Mouse (Mus musculus): Measurements from ENCODE around the gene Dapk1.
A peak's percentile ranks its signal among the peaks of the same experiment; 100 is the strongest.

Dapk1 gene

DNA sequence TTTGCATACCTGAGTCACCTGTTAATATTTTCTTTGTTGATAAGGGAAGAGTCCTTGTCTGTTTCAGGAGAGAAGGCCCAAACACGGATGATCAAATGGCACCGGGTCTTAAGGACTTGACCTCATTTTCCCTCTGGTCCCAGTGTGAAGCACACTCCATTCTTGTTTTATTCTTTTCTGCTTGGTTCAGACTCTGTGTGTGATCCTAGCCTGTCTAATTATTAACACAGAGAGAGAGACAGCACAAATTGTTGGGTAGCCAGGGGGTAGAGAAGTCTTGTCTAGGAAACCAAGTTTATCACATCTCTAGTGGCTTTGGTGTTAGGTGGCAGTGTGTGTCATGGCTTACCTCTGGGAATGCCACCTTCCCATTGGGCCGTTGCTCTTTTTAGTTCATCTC is 62.3 kb downstream of the Dapk1 start:
- no peak for DNase-seq (ENCODE audit: low spot score)

DNA sequence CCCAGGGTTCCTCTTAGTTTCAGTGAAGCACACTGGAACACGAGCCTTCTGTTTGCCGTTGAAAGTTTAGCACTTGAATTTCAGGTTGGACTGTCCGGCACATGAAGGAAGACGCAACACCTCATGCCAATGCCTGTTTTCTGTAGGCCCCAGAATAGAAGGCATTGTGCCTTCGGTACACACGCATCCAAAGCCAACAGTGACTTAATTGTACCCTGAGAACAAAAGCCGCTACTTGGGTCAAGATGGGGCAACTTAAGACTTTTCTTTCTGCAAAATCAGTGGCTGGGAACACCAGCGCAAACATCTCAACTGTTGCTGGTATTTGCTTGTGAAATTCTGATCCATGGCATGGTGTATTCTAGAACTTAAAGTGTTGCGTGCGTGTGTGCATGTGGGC is 63.1 kb downstream of the Dapk1 start:
- DNase-seq (ENCODE audit: low spot score) = no peak

DNA sequence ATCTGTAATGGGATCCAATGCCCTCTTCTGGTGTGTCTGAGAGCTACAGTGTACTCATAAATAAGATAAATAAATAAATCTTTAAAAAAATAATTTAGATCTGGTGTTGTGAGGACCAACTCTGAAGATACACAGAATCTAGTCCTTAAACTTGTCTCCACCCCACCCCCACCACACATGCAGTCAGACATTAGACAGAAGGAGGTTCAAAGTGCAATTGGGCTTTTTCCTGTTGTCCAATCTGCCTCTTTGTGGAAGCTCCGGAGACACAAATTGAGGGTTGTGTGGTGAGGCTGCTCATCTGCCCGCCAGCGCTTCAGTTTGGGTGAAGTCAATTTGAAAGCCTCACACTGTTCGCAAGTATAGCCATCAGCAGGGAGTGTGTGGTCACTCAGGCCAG is 63.7 kb downstream of the Dapk1 start:
- no peak for DNase-seq (ENCODE audit: low spot score)

DNA sequence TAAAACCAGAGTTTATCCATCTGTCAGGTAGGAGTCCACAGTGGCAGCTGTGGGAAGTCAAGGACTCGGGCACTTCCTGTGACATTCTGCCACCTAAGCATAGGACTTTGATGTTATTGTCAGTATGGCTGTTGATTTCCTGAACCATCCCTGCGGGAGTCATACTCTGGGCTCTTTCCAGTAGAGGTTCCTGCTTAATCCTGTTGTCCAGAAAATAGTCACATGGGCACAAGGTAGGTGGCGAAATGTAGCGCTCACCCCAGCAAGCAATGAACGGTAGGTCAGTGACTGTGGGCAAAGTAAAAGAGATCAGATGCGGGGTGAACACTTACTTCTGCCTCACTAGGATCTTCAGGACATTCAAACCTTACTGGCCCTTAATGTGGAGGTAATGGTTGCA is 66.3 kb downstream of the Dapk1 start:
- no peak for DNase-seq (ENCODE audit: low spot score)

DNA sequence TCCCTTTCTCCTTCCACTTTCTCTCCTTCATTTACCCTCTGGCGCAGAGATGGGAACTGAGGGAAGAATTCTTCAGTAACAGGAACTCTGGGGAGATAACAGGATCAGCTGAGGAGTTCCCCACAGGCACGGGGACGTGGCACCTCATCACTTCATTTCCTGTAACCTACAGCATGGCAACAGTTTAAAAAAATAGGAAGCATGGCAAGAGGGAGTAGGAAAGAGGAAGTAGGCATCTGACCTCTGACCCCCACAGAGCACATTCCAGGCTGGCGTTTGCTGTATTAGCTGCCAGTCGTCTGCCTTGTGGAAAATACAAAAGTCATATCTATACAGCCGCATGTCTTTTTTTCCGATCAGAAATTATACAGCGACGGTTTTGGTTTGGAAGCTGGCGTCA is 68.9 kb downstream of the Dapk1 start:
- DNase-seq (ENCODE audit: low spot score) = no peak

DNA sequence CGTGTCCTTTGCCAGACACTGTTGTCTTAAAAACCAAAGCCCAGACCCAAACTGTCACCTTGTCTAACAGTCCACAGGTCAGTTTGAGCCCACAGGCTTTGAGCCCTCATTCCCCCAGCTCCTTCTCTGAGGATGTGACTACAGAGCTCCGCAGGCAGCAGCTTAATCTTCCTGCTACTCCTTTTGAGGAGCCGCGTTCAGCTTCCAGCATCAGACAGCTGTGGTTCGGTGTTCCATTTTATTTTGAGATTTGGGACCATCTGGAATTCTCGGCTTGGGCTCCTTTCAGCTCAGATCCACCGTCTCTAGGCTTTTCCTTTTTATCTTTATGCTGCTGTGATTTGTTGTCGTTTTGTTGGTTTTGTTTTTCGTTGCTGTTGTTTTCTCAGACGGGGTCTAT is 69.5 kb downstream of the Dapk1 start:
- DNase-seq (ENCODE audit: low spot score) = no peak

DNA sequence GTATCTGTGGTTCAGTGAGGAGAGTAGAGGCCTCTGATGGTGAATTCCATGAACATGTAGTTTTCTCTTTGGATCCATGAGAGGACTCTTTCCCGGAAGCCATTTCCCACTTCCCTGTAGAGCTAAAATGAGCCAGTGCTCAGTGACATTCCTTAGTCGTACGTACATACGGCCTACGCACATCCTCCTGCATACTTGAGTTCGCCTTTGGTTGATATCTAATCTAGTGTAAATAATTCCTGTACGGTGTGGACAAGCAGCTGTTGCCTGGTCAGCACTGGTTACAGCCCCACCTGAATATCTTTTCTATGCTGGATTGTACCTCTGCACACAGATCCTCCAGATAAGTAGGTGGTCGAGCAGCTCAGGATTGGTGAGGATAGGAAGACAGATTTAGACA is 70.5 kb downstream of the Dapk1 start:
- DNase-seq (ENCODE audit: low spot score) = no peak

DNA sequence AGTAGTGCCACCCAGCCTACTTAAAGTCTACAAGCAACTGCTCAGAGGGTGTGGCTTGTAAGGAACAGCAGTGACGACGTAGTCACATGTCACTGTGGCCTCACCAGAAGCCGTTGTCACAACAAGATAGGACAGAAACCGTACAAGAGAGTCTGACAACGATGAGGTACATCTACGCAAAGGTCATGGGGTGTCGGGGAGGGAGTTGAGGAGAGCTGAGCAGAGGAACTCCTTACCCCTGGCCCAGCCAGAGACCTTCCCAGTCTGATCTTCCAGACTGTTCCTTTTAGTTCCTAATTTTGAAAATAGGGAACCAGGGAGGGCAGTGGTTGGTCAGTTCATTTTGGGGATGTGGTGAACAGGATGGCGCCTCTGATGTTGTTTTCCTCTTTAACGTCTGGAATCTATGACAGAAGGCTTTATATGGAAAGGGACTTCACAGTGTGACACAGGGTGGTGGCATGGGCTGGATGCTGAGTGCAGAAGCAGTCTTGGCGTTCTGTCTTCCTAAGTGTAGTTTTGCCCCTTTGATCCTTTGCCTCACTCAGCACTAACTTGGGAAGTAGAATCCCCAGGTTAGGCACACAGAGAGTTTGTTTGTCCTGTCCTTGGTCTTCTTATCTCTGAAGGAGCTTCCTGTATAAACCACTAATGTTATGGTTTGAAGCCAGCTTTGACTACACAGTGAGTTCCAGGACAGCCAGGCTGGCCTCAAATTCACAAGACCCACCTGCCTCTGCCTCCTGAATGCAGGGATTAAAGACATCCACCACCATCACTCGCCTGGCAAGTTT is 71.3 kb downstream of the Dapk1 start:
- DNase-seq (ENCODE audit: low spot score) = no peak

DNA sequence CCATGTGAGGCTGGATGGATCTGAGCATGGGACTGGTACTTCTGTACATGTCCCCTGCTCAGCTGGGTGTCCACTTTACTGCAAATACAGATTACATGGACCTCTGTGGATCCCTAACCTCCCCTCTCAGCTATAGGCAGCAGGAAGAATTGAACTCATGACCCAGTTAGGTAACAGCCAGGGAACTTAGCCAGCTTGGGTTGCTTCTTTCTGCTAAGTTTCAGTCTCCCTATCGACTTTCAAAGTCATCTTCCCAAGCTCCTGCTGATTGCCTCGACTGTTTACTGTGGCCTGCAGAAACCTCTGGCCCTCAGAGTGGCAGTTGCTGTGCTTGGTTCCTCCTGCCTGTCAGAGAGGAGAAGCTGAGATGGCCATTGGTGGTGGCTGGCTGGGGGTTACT is 72.6 kb downstream of the Dapk1 start:
- no peak for DNase-seq (ENCODE audit: low spot score)

DNA sequence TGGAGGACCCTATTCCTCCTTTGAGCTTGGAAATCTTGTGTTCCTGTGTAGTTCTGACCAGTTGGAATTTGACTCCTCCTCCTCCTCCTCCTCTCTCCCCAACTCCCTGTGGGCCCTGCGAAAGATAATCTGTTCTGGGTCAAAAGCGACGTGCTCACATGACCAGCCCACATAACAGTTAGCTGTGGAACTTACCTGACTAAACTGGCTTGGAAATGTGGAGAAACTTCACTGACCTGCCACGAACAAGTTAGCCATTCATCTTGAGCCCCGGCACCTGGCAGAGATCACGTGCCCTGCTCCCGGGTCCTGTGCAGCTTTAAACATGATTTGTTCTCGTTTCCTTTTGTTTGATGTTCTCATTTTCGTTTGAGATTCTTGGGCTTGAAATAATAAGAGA is 73.2 kb downstream of the Dapk1 start:
- DNase-seq (ENCODE audit: low spot score) = no peak

DNA sequence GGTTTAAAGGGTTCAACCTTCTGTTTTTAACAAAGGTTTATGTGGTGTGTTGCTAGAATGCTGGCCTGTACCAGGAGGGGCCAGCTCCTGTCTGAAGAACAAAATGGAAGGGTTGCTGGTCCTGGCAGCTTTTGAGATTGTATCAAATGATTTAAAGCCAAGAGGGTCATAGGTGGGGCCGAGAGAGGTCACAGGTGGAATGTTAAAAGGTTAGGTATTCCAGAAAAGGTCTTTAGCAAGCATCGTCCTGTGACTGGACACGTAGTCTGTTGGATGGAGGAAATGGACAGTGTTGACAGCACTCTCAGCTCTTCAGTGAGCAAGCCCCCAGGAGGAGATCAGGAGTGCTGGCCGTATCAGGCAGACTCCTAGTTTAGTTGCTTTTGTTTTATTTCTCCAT is 73.7 kb downstream of the Dapk1 start:
- no peak for DNase-seq (ENCODE audit: low spot score)

DNA sequence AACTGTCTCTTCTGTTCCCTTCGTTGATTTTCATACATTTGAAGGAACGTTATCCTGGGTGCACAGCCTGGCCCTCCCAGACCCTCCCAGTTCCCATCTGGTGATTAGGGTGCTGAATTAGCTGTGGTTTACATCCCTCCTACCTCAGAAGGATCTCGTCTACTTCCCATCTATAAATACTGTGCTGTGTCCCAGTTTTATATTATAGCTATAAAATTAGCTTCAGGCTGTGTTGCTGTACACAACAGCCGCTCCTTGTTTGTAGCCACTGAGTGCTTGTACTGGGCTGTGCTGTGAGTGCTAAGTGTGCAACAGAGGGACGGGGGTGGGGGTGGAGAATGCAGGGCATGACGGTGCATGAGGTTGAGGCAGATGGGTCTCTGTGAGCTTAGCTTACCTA is 77.2 kb downstream of the Dapk1 start:
- DNase-seq (ENCODE audit: low spot score) = no peak

DNA sequence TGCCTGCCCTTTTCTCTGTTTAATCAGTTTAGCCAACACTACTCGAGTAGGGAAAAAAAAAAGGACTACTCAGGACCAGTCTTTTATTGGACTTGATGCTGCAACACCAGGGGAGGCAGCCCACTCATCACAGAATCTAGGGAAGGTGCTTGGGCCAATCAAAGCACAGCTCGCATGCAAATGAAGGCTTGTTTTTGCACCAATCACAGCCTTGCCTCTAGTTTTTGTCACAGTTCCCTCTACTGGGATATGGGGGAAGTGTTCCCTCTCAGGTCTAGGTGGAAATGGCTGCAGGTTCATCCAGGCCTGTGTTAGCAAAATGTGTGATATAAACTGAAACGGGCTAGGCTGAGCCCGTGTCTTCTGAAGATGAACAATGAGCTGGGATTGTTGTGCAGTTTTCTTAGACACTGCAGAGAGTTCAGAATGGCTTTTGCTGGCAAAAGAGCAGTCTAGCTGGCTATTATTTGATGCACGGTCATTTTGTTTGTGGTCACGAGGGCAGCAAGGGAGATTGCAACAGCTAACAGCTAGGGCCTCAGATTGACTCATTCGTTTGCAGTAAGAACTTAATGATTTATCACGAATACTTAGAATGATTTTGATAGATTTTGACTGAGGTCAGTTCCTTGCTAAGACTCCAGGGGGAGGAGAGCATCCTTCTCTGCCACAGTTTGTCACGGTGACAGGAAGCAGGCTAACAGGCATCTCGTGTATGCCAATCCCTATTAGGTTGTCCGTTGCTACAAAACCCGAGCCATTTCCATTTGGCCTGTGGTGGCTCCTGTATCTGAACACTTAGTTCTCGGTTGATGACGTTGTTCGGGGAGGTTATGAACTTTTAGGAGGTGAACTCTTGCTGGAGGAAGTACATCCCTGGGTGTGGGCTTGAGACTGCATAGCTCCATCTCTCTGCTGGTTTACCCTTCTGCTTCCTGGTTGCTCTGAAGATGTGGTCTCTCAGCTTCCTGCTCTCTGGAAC is 81.3 kb downstream of the Dapk1 start:
- DNase-seq (ENCODE audit: low spot score) = no peak

DNA sequence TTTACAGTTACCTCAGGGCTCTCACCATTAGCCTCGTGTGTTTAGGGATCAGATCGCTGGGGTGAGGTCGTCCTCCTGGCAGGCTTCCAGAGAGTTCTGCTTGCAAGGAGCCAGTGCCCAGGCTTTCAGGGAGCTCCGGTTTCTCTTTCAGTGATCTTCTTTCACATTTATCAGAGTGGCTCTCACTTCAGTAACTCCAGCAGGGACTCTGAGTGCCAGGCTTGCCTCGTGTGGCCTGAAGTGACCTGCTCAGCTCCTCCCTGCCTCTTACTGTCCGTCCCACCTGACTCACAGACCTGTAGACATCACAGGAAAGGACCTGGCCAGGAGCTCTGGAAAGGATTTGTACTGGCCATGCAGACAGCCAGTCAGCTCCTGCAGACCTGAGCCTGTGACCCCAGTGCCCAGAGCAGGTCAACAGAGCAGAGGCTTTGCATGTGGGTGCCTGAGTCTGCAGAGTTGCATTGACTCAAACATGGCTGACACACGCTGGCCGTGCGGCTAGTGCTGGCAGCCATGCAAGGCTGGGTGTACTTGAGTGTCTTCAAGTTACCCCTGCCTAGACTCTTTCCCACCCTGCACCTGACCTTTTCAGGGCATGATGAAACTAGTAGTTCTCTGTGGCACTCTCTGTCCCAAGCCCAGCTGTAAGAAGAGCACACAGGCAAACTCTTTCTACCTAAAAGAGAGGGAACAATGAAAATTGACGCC is 82.5 kb downstream of the Dapk1 start:
- peak; percentile 62 for DNase-seq (ENCODE audit: low spot score)

DNA sequence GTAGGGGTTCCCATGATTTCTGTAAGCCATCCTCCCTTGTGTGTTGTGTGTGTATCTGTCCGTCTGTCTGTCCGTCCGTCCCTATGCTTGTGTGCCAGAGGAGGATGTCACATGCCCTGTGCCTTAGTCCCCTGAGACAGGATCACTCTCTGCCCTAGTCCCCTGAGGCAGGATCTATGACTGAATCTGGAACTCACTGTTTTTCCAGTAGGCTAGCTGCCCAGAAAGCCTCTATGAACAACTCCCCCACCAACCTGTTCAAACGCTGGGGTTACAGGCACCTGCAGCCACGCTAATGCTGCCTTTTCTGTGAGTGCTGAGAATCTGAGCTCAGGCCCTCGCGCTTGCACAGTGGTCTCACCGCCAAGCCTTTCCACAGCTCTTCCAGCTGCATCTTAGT is 83.1 kb downstream of the Dapk1 start:
- DNase-seq (ENCODE audit: low spot score) = no peak

DNA sequence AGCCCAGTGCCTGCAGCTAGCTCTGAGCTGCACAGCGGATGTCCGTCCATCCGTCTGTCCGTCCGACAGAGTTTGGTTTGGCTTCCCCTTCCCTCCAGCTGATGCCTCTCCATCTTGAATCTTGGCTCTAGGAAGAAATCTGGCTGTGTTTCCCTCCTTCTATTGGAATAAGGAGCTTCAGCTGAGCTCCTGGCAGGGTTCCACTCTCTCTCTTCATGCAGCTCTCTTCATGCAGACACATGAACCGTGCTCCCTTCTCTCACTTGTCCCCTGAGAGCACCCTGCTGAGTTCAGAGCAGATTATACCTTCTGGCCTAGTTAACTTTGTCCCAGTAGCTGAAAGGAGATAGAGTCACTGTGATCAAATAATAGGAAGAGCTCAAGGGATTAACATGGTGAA is 83.5 kb downstream of the Dapk1 start:
- no peak for DNase-seq (ENCODE audit: low spot score)

DNA sequence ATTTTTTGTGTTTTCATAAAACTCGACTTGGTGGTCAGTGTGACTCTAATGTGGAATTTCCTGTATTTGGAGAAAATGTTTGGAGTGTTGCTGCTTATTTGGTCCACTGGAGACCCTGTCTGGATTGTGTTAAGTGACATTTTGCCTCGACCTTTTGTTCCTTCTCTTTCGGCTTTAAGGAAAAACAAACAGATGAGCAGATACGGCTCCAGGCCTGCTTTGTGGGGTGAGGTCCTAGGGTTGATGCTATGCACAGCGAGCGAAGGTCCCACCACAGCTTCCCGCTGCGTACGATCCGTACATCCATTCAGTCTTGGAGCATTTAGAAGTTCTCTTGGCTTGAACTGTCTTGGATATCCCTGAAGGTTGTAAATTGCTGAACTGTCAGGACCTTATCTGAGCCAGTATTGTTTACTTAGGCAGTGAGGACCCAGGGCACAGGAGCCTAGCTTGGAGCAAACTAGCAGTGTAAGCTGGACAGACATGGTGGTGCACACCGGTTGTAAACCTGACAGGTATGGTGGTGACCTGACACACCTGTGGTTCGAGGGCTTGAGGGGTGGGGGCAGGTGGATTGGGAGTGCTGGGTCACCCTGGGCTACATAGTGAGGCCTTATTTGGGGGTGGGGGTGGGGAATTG is 84.4 kb downstream of the Dapk1 start:
- DNase-seq (ENCODE audit: low spot score) = no peak

DNA sequence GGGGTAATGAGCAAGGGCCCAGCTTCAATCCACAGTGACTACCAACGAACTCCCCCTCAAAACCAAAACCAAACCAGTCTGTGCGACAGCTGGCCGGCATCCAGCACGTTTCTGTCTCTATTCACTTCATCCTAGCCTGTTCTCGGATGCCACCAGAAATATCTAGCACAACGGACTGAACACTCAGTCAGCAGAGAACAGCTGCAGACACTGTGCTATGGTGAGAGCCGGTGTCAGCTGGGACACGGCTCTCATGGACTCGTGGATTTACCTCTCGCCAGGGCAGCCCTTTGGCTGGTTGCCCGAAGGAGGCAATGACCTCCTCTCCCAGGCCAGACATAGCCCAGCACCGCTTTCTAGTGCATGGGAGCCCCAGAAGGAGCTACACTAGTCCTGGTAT is 85.2 kb downstream of the Dapk1 start:
- peak; percentile 57 for DNase-seq (ENCODE audit: low spot score)

DNA sequence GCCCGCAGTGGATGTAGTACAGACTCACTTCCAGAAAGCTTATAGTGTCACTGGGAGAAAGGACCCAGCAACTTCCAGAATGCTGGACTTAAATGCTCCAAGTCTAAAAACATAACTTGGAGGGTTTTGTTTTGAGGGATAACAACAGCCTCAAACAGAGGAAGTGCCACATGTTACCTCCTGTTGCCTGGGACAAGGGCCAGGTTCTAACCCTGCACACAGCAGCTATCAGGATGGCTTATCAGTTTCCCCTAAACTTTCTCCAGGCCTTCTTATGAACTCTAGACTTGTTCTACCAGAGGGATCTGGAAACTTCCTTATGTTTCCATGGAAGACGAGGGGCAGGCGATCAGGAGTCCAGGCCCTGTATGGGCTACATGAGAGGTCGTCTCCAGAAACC is 85.7 kb downstream of the Dapk1 start:
- DNase-seq (ENCODE audit: low spot score) = no peak

DNA sequence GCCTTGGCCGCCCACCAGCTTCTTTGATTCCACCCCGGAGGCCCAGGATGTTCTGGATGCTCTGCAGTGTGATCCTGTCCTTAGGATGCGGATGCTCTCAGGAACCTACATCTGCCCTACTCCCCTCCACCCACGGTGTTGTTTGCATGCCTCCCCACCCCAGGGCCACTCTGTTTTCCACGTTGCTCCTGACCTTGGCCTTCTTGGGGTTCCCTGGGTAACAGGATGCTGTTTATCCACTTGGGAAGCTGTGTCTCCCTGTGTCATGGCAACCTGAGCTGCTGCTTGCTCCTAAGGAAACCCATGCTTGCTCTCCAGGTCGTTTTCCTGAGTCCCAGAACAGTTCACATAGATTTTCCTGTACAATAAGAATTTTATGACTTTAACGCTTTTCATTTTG is 86.1 kb downstream of the Dapk1 start:
- no peak for DNase-seq (ENCODE audit: low spot score)

DNA sequence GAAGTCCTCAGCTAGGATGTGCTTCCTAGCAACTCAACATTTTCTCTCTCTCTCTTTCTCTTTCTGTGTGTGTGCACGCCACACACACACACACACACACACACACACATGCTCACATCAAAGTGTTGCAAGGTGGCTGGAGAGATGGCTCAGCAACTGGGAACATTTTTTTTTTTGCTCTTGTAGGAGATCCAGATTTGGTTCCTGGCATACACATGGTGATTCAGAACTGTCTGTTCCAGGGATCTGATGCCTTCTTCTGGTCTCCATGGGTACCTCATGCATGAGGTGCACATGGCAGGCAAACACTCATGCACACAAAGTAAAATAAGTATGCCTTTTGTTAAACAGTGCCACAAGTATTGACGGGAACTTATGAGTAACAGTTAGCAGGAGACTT is 89.2 kb downstream of the Dapk1 start:
- DNase-seq (ENCODE audit: low spot score) = no peak

DNA sequence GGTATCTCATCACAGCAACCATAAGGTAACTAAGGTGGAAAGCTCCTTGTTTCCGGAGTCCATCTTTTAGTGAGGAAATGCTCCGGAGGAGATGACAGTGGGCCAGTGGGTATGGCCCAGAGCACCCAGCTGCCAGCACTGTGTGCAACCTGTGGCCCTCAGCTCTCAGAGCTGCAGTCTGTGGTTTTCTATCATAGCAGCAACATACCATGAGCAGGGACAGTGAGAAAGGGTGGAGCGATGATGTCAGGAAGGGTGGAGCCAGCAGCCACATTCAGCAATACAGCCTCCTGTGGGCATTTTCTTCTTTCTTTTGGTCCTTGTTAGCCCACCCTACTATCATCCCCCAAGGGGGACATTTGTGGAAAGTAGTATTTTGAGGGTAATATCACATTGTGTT is 90.2 kb downstream of the Dapk1 start:
- no peak for DNase-seq (ENCODE audit: low spot score)
